Mouse (Mus musculus) stomach, postnatal 0 days (tissue): ENCODE measurements at regions not wholly inside any gene's neighbourhood (a gene's known extent, or its start where the extent isn't known, plus 50 kb on each side); places are given as distances from the start of the nearest gene placed in this dataset.

ENCODE experiments used
- ATAC-seq: fragments of 200-750 bp; cut with Nextera tagmentation; 2 replicates; pipeline ENCODE4 v1.8.0; 2017; ENCODE audit not compliant: low FRiP score, low TSS enrichment
- DNase-seq: peaks from one replicate; pipeline ENCODE4 v3.0.0-alpha.2; 2016; ENCODE audit warnings: low spot score
- H3K27ac ChIP-seq: fragments of 300-500 bp; sonication (generic); replicated peaks from 2 replicates; pipeline ENCODE4 v1.5.1; 2014; ENCODE audit warnings: mild to moderate bottlenecking, control low read depth
- H3K27me3 ChIP-seq: fragments of 300-500 bp; sonication (generic); 2 replicates; pipeline ENCODE4 v1.6.1; 2014; ENCODE audit warnings: low read length; ENCODE audit not compliant: control insufficient read depth, insufficient read depth
- H3K36me3 ChIP-seq: fragments of 300-500 bp; sonication (generic); 2 replicates; pipeline ENCODE4 v1.6.1; 2014; ENCODE audit warnings: low read length, mixed read lengths; ENCODE audit not compliant: control insufficient read depth, insufficient read depth
- H3K4me1 ChIP-seq: fragments of 300-500 bp; sonication (generic); replicated peaks from 2 replicates; pipeline ENCODE4 v1.6.1; 2014; ENCODE audit warnings: antibody characterized with exemption; ENCODE audit not compliant: control insufficient read depth, insufficient read depth
- H3K4me2 ChIP-seq: fragments of 300-500 bp; sonication (generic); replicated peaks from 2 replicates; pipeline ENCODE4 v1.6.1; 2014; ENCODE audit warnings: low read depth, mild to moderate bottlenecking, control low read depth, moderate library complexity
- H3K4me3 ChIP-seq: fragments of 300-500 bp; sonication (generic); 2 replicates; pipeline ENCODE4 v1.5.1; 2014; ENCODE audit warnings: low read depth, low read length, control low read depth
- H3K9ac ChIP-seq: fragments of 300-500 bp; sonication (generic); 2 replicates; pipeline ENCODE4 v1.6.1; 2014; ENCODE audit warnings: mild to moderate bottlenecking, low read length, control low read depth, mixed read lengths
- H3K9me3 ChIP-seq: fragments of 300-500 bp; sonication (generic); 2 replicates; pipeline ENCODE4 v1.6.1; 2016; ENCODE audit warnings: low read length; ENCODE audit not compliant: control insufficient read depth
- CTCF ChIP-seq: IDR thresholded peaks from 2 replicates; pipeline ENCODE4 v1.5.1; 2016; ENCODE audit warnings: antibody characterized with exemption, low read depth, mild to moderate bottlenecking, moderate library complexity
- EP300 ChIP-seq: optimal IDR thresholded peaks from 2 replicates; pipeline ENCODE3; 2016; ENCODE audit warnings: antibody characterized with exemption
- WGBS: fragments of 180-500 bp; shearing (Covaris S2); extraction: QIAGEN DNeasy Blood & Tissue Kit; methylation state at CpG from one replicate; pipeline ENCODE4 v1.1.7; 2014; 5-methylcytosine and 5-hydroxymethylcytosine counted together

DNA sequence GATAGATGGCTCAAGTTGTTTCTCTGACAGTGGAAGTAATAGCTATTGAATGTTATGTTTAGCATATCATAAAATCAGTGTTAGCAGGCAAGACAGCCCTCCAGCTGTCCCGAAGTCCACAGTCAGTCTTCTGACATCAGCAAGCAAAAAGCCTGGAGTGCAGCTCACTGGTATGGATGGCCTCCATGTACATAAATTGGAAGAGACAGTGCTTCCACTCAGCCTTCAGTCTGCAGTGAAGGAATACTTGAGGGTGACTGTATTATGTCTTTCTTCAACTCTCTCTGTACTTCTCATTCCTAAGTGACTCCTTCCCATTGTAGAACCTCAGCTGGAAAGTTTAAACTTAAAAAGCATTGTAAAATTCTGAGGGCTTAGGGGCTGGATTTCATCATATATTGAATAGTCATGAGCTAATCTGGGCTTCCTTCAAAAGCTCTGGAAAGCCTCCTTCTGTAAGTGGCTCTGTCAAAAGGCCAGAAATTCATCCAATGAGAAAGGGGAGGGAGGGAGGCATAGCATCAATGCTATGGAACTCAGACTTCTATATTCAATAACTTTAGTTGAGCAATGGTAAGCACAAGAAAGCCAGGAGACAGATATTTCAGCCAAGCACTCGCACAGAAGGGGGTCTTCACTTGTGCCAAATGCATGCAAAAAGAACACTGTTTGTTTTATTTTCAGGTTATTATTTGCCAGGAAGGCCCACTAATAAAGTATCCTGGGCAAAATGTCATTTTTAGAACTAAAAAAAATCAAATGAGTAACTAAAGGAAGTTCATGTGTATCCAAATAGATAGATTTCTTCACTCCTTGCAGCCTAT, 90.5 kb upstream of the Plxna2 start:
- TF ChIP-seq CTCF (no peak), EP300 (no peak)
- Histone ChIP-seq H3K4me1 (no peaks in the 10 kb centered on the region), H3K9me3 (no peaks in the 10 kb centered on the region), H3K4me3 (no peak overlapping the region), H3K4me2 (no peak overlapping the region), H3K36me3 (no peaks in the 10 kb centered on the region), H3K27me3 (no peaks in the 10 kb centered on the region), H3K27ac (no peak overlapping the region), H3K9ac (no peak overlapping the region)
- ATAC-seq (no peak), DNase-seq (no peak)
- 63% methylated on average over 2 of the region's 2 CpGs for WGBS

DNA sequence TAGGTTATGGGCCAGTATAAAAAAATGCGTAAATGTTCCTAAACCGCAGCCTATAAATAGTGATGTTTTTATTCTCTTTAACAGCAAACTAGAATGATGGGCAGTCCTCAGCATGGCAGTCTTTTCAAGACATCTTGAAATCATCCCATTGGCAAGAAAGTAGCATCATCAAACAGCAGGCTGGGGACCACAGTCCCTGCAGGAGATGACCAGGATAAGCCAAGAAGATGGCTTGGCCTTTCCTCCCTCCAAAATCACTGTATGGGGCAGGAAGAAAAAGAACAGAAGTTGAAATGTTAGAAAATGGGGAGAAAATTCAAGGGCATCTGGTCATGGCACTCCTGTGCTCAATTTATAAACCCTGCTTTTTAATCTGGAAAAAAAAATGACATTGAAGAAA, 93.0 kb upstream of the Plxna2 start:
- no peak for DNase-seq
- no peak overlapping the region for H3K9ac ChIP-seq
- no peaks in the 10 kb centered on the region for H3K9me3 ChIP-seq
- no peaks in the 10 kb centered on the region for H3K36me3 ChIP-seq
- WGBS = 91% methylated on average over 2 of the region's 2 CpGs
- no peak for TF ChIP-seq EP300
- H3K4me3 ChIP-seq = no peak overlapping the region
- H3K27ac ChIP-seq = no peak overlapping the region
- H3K4me2 ChIP-seq = no peak overlapping the region
- no peaks in the 10 kb centered on the region for H3K4me1 ChIP-seq
- ATAC-seq = no peak
- no peaks in the 10 kb centered on the region for H3K27me3 ChIP-seq

DNA sequence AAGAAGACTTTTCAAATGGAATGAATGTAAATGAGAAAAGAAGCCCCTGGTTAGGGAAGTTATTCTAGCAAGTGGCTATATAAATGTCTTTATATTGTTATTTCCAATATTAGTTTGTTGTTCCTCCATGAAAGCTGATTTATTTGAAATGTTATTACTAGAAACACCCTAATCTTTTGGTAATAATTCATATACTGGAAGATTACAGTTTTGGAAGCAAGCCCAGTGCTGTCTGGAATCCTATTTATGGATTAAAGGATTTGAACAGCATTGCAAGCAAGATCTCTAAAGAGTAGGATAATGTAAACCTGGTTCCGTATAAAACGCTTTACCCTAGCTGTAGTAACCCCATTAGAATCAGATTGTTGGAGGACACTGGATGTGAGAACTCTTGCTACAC, 96.8 kb upstream of the Plxna2 start:
- 32% methylated on average over 2 of the region's 2 CpGs for WGBS
- Histone ChIP-seq H3K4me3 (no peak overlapping the region), H3K9ac (no peak overlapping the region), H3K4me1 (no peaks in the 10 kb centered on the region), H3K9me3 (no peaks in the 10 kb centered on the region), H3K27ac (no peak overlapping the region), H3K4me2 (no peak overlapping the region), H3K36me3 (no peaks in the 10 kb centered on the region), H3K27me3 (no peaks in the 10 kb centered on the region)
- ATAC-seq (no peak), DNase-seq (no peak)
- TF ChIP-seq CTCF = no peak
- TF ChIP-seq EP300 = no peak

DNA sequence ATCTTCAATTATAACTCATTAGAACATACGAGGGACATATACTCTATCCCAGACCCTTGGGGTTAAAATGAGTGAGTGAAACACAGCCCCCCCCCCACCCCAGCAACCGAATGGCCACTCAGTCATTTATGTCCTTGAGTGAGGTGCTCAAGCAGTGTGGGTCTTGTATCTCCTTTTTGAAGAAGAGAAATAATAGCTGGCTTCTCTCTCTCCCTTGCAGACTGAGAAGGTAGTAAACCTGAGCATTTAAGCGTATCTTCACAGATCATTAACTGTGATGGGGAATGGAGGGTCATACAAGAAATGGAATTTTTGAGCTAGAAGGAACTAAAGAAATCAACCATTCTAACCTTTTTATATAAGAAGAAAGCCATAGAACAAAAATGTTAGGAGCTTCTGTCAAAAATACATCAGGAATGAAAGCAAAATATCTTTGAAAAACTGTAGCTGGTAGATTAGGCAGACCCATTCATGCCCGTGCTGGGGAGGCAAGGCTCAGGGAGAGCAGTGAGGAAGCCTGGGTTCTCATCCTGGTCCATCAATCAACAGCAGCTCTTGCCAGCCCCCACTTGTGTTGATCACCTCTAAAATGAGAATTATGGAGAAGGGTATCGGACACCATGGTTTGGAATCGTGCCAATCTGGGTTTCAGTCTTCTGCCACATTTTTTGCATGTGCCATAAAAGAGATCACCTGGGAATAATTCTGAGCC, 98.4 kb upstream of the Plxna2 start:
- H3K4me2 ChIP-seq = no peak overlapping the region
- H3K36me3 ChIP-seq = no peaks in the 10 kb centered on the region
- H3K27ac ChIP-seq = no peak overlapping the region
- no peaks in the 10 kb centered on the region for H3K9me3 ChIP-seq
- ATAC-seq = no peak
- H3K4me1 ChIP-seq = no peaks in the 10 kb centered on the region
- WGBS = 80% methylated on average over 6 of the region's 6 CpGs
- no peak overlapping the region for H3K4me3 ChIP-seq
- H3K9ac ChIP-seq = no peak overlapping the region
- no peak for DNase-seq
- TF ChIP-seq CTCF = no peak
- TF ChIP-seq EP300 = no peak
- no peaks in the 10 kb centered on the region for H3K27me3 ChIP-seq

DNA sequence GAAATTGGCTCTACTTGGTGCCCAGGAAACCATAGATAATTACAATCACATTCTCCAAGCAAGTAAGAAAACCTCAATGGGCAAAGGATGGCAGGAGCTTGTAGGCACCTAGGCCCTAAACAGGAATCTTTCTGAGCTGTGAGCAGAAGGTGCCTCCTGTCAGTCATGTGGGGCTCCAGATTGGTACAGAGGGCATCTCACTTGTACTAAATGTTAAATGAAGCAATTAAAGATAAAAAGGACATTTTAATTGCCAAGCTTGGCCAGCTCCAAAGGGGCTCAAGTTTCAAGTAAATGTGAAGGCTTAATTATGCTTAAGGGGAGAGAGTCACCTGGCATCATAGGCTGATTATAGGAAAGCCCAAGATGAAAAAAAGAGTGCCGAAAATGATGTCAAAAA, 101.9 kb upstream of the Plxna2 start:
- H3K36me3 ChIP-seq = no peaks in the 10 kb centered on the region
- no peak for TF ChIP-seq CTCF
- no peak for TF ChIP-seq EP300
- ATAC-seq = no peak
- no peak for DNase-seq
- no peaks in the 10 kb centered on the region for H3K27me3 ChIP-seq
- H3K4me1 ChIP-seq = no peaks in the 10 kb centered on the region
- 76% methylated on average over 1 of the region's 1 CpGs for WGBS
- no peak overlapping the region for H3K4me2 ChIP-seq
- no peaks in the 10 kb centered on the region for H3K9me3 ChIP-seq
- H3K27ac ChIP-seq = no peak overlapping the region
- no peak overlapping the region for H3K4me3 ChIP-seq
- H3K9ac ChIP-seq = no peak overlapping the region

DNA sequence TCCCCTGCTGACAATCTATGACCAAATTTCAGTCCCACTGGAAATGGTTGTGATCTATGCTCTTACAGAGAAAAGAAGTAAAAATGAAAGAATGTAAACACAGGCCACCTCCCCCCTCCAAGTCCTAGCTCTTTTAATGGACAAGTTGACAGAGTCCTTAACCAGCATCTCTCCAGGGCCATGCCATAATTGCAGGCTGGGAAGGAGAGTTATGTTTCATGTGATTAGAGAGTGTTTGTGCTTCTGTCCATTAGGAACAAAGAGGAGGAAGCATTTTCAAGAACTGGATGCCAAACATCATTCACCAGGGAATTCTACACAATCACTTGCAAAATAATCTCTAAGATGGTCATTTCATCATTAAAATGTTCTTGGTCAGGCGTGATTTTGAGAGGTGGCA, 109.7 kb upstream of the Plxna2 start:
- Histone ChIP-seq H3K4me2 (no peak overlapping the region), H3K9me3 (no peaks in the 10 kb centered on the region), H3K4me1 (no peaks in the 10 kb centered on the region), H3K27ac (no peak overlapping the region), H3K27me3 (no peaks in the 10 kb centered on the region), H3K9ac (no peak overlapping the region), H3K4me3 (no peak overlapping the region), H3K36me3 (no peaks in the 10 kb centered on the region)
- 68% methylated on average over 1 of the region's 1 CpGs for WGBS
- no peak for DNase-seq
- no peak for ATAC-seq
- TF ChIP-seq EP300 (no peak), CTCF (no peak)
